Comparison of ENCODE assay signal across 8 mouse cellular contexts in the genomic region with DNA sequence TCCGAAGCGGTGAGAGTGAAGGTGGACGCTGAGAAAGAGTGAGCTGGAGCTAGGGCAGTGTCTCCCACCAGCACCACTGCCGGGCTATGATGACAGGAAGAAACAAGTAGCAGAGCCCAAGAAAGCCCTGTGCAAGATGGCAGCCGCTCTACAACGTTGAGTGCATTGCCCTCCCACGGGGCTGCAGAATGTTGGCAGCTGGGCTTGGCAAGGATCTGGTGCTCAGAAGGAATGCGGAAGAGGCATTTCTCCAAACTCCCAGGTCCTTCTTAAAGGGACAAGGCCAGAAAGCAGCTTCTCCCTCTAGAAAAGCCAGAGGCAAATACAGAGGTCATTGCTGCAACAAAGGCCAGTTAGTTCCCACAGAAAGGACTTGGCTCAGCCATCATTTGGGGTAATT.
A peak's percentile ranks its signal among the peaks of the same experiment; 100 is the strongest.
DNase-seq lines count a peak whose midpoint lies in the region.

No protein-coding gene starts in this region.

- DNase-seq in cerebellum, adult 9-11 months: peak; percentile 7
- DNase-seq in cerebellum, adult 11-12 months: no peak
- DNase-seq in left cerebral cortex, postnatal 10 days (ENCODE audit: extremely low spot score in 1 of 2, low spot score in 2 of 2): peak; percentile 4 to 48
- DNase-seq in left cerebral cortex, adult 11 months (ENCODE audit: low spot score): no peak
- peak; percentile 47 for DNase-seq in heart, postnatal 4 days
- DNase-seq in right cerebral cortex, postnatal 10 days (ENCODE audit: low spot score in 2 of 2): peak; percentile 40 to 50
- DNase-seq in spleen, postnatal 36 days (ENCODE audit: low spot score in 2 of 2): no peak
- DNase-seq in neural tube, embryonic 10.5 days (ENCODE audit: extremely low spot score, low spot score): no peak

- intact Hi-C loops in left cerebral cortex, postnatal 10 days (cut with DNase I): no loop called here

Comparison
In these comparisons a context has a peak if more than half of its experiments do, and no peak if none do; other contexts are left out.
1. DNase-seq: peak in cerebellum, adult 9-11 months (single experiment), left cerebral cortex, postnatal 10 days (2 of 2), heart, postnatal 4 days (single experiment) and right cerebral cortex, postnatal 10 days (2 of 2); none in cerebellum, adult 11-12 months (single experiment), left cerebral cortex, adult 11 months (single experiment), spleen, postnatal 36 days (0 of 2) and neural tube, embryonic 10.5 days (single experiment).